Mouse (Mus musculus): ENCODE measurements at regions not wholly inside any gene's neighbourhood (a gene's known extent, or its start where the extent isn't known, plus 50 kb on each side); places are given as distances from the start of the nearest gene placed in this dataset.

DNA sequence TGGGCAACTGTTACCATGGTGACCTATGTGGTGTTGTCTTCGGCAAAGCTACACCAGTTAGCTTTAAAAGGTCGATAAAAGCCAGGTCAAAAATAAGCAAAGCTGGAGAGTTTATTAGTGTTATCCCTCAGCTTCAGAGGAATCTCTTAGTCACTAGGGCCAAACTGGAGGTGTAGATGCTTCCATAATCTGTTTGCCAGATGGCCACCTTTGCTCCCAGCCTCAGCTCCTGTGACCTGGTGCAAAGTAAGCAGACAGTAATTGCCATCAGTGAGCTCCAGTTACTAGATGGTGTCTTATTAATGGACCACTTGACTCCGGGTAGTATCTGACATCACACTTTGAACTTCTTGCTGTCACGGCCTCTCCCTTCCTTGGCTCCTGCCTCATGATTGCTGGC, 245.3 kb downstream of the Gm45692 start:
- Histone ChIP-seq H3K36me3 (no peaks in the 10 kb centered on the region), H3K27me3 (no peaks in the 10 kb centered on the region)

DNA sequence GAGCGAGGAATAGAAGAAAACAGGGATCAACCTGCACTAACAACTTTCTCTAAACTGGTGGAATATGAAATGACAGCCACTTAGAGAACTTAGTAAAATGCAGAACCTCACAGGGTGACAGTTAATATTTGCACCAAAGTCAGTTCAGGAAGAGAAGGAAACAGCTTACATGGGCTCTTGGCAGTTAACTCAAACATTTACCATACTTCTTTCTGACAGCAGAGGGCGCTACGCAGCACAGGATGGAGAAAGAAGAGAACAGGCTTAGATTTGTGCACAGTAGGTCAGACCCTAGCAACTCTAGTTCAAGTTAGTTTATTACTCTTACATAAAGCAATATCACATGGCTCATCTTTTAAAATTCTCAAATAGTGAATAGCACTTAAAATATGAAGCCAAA, 261.3 kb downstream of the Gm45692 start:
- Histone ChIP-seq H3K9ac (no peak overlapping the region), H3K4me2 (no peak overlapping the region), H3K9me3 (replicated peaks) (peaks cover 2% of the 10 kb centered on the region; the same call in 1 of the 2 replicates), H3K36me3 (no peaks in the 10 kb centered on the region), H3K27me3 (no peaks in the 10 kb centered on the region), H3K4me3 (replicated peaks) (no peak overlapping the region), H3K27ac (no peak overlapping the region), H3K4me1 (peaks cover 27% of the 10 kb centered on the region)
- no peak for ATAC-seq (replicated peaks; ENCODE audit: low FRiP score)
- 35% methylated on average over 3 of the region's 3 CpGs for whole genome bisulfite sequencing

More for the DNA sequence above, 245.3 kb downstream of the Gm45692 start:
- Histone ChIP-seq H3K4me2 (no peak overlapping the region), H3K4me3 (replicated peaks) (no peak overlapping the region), H3K9me3 (replicated peaks) (no peaks in the 10 kb centered on the region), H3K9ac (no peak overlapping the region), H3K4me1 (no peaks in the 10 kb centered on the region; the same call in 1 of the 2 replicates), H3K27ac (no peak overlapping the region)
- 29% methylated on average over 4 of the region's 4 CpGs for WGBS
- 0 out of 2 replicates have a peak, but pooled peaks have one; percentile 58 for ATAC-seq (replicated peaks; ENCODE audit: low FRiP score)

DNA sequence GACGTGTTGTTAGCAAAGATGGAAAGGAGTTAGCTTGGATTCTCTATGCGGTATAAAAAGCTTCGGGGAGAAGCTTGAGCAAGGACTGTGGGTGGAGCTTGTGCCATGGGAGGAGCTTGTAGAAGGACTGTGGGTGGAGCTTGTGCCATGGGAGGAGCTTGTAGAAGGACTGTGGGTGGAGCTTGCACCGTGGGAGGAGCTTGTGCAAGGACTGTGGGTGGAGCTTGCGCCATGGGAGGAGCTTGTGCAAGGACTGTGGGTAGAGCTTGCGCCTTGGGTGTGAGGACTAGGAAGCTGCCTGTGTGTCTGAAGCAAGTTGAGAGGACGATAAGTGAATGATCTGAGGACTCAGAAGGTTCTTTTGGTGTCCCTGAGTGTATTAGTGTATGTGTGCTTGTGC, 263.1 kb downstream of the Gm45692 start:
- ATAC-seq (replicated peaks; ENCODE audit: low FRiP score) = no peak
- Histone ChIP-seq H3K9me3 (replicated peaks) (peaks cover 2% of the 10 kb centered on the region; the same call in 1 of the 2 replicates), H3K36me3 (no peaks in the 10 kb centered on the region), H3K9ac (no peak overlapping the region), H3K4me3 (replicated peaks) (no peak overlapping the region), H3K4me2 (no peak overlapping the region), H3K27ac (no peak overlapping the region), H3K4me1 (peaks cover 29% of the 10 kb centered on the region), H3K27me3 (no peaks in the 10 kb centered on the region)
- WGBS = 86% methylated on average over 7 of the region's 7 CpGs

DNA sequence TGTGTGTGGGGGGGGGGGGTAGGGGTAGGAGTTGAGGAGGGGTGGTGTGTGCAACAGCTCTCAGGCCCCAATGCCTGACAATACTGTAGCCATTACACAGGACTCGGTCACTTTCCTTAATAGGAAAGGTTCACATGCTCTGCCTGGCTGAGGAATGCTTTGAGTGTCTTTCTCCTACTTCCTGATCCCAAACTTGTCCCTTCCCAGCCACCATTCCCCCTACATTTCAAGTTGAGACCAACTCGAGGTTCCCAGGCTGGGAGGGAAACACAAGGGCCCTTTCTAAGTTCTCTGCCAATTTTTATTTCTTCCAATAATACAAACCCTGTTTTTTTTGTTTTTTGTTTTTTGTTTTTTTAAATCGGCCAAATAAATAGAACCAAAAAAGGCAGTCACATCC, 264.6 kb downstream of the Gm45692 start:
- no peak overlapping the region for H3K4me2 ChIP-seq
- H3K36me3 ChIP-seq = no peaks in the 10 kb centered on the region
- H3K27me3 ChIP-seq = no peaks in the 10 kb centered on the region
- WGBS = 29% methylated on average over 3 of the region's 3 CpGs
- H3K4me3 ChIP-seq (replicated peaks) = no peak overlapping the region
- H3K9ac ChIP-seq = no peak overlapping the region
- peak overlapping the region; percentile 86 for H3K27ac ChIP-seq
- no peak for ATAC-seq (replicated peaks; ENCODE audit: low FRiP score)
- H3K4me1 ChIP-seq = peaks cover 29% of the 10 kb centered on the region
- no peaks in the 10 kb centered on the region for H3K9me3 ChIP-seq (replicated peaks)

DNA sequence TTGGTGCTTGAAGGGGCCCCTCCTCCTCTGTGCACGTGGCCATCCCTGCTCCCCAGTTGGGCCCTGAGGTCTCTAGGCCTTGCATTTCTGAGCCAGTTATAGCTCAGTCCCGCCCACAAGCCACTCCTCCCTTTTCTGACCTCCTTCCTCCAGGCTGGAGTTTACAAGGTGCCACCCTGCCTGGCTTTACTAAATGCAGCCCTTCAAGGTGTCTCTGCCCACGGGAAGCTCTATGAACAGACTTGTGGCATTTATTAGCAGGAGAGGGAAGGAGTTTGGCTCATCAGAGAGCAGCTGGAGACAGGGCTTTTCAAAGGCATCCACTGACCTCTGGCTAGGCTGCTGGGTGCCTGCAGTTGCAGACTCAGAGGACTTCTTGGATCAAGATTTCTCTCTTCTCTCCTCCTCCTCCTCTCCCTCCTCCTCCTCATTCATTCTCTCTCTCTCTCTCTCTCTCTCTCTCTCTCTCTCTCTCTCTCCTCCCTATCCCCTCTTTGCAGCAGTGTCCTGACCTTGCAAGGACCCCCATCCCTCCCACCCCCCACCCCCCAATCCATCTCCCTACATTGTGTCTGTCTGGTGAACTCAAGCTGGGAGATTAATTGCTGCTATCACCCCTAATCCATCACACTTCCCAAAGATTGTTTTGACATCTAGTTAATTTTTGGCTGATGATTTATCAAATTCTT, 265.1 kb downstream of the Gm45692 start:
- no peaks in the 10 kb centered on the region for H3K27me3 ChIP-seq
- no peak overlapping the region for H3K9ac ChIP-seq
- H3K36me3 ChIP-seq = no peaks in the 10 kb centered on the region
- H3K27ac ChIP-seq = peak overlapping the region; percentile 86
- no peaks in the 10 kb centered on the region for H3K9me3 ChIP-seq (replicated peaks)
- 0 out of 2 replicates have a peak overlapping the region, but pooled peaks have one; percentile 24 for H3K4me2 ChIP-seq
- H3K4me3 ChIP-seq (replicated peaks) = no peak overlapping the region
- peaks cover 29% of the 10 kb centered on the region for H3K4me1 ChIP-seq
- ATAC-seq (replicated peaks; ENCODE audit: low FRiP score) = peak; percentile 91
- 7% methylated on average over 3 of the region's 3 CpGs for WGBS

DNA sequence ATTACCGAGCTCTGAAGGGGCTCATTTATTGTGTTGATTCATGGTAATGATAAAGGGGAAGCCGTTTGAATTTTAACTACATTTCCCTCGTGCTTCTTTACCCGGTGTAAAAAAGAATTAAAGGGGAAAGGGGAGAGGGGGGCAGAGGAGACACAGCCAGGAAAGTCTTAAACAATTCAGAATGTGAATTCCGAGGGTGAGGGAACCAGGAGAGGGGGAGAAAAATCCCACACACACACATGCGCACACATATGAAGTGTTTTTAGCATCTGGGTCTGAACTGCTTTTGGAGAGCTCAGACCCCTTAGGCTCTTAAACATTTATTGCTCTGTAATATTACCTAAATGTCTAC, 265.6 kb downstream of the Gm45692 start:
- Histone ChIP-seq H3K27me3 (no peaks in the 10 kb centered on the region), H3K36me3 (no peaks in the 10 kb centered on the region), H3K9ac (no peak overlapping the region), H3K4me3 (replicated peaks) (no peak overlapping the region), H3K4me1 (peaks cover 29% of the 10 kb centered on the region), H3K9me3 (replicated peaks) (no peaks in the 10 kb centered on the region), H3K4me2 (no peak overlapping the region), H3K27ac (peak overlapping the region; percentile 64; the same call in 1 of the 2 replicates)
- peak; percentile 38; the same call in 1 of the 2 replicates for ATAC-seq (replicated peaks; ENCODE audit: low FRiP score)
- WGBS = 12% methylated on average over 6 of the region's 6 CpGs

DNA sequence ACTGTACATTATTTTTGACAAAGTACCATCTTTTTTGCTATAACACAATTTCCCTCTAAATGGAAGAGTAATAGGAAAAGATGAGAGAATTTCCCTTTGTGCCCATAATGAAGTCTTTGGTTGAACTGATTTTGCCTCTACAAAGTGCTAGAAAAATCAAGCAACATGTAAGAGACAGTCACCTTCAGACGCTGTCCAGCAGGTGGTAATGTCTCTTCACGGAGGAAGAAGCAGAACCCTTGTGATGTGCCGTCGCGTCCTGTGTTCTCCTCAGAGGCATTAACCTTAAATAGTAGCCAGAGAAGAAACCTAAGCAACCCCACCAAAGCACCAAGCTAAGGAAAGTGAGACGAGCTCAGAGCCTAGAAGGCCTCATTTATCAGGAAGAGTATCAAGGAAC, 275.7 kb downstream of the Gm45692 start:
- WGBS = 54% methylated on average over 6 of the region's 6 CpGs

DNA sequence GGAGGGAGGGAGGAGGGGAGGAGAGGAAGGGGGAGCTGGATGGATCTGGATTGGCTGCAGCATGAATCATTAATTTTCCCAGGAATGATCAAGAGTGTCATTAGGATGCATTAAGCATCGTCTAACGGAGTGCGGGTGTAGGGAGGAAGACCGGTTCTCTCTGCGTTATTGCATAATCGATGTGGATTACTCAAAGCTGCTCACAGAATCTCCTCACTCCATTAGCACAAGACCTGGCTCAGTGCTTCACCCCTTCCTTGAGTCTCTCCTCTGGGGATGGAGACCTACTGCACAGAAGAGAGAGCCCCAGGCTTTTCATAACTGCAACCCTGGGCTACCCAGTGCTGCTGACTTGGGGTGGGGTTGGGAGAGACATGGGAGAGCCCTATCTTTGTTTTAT, 300.7 kb downstream of the Gm45692 start:
- Histone ChIP-seq H3K4me3 (replicated peaks) (no peak overlapping the region), H3K27ac (no peak overlapping the region), H3K36me3 (no peaks in the 10 kb centered on the region), H3K4me1 (no peaks in the 10 kb centered on the region), H3K27me3 (no peaks in the 10 kb centered on the region), H3K4me2 (no peak overlapping the region), H3K9me3 (replicated peaks) (no peaks in the 10 kb centered on the region), H3K9ac (no peak overlapping the region)
- ATAC-seq (replicated peaks; ENCODE audit: low FRiP score) = no peak
- 58% methylated on average over 6 of the region's 6 CpGs for WGBS

More for the DNA sequence above, 275.7 kb downstream of the Gm45692 start:
- Histone ChIP-seq H3K4me1 (no peaks in the 10 kb centered on the region), H3K27ac (no peak overlapping the region), H3K4me3 (replicated peaks) (no peak overlapping the region), H3K27me3 (no peaks in the 10 kb centered on the region), H3K4me2 (no peak overlapping the region), H3K9ac (no peak overlapping the region), H3K36me3 (no peaks in the 10 kb centered on the region), H3K9me3 (replicated peaks) (0 out of 2 replicates have a peak, but pooled peaks cover 4% of the 10 kb centered on the region)
- ATAC-seq (replicated peaks; ENCODE audit: low FRiP score) = no peak

DNA sequence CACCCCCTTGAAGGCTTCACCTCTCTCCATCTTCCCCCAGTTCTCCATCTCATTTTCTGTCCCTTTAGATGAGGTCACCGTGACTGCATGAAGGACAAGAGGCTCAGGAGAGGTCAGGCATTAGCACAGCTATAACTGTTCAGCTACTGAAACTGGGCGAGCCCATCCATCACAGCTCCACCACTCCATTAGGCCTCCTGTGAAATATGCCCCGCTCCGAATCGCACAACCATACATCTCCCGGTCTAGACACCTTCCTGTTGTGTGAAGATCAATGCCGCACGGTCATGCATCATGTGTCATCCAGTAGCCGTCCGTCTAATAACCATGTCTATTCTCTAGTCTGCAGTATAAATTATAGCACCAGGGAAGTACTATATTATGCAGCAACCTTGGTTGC, 301.2 kb downstream of the Gm45692 start:
- H3K9ac ChIP-seq = no peak overlapping the region
- H3K4me3 ChIP-seq (replicated peaks) = no peak overlapping the region
- WGBS = 24% methylated on average over 10 of the region's 10 CpGs
- H3K4me1 ChIP-seq = no peaks in the 10 kb centered on the region
- no peak overlapping the region for H3K4me2 ChIP-seq
- H3K27ac ChIP-seq = no peak overlapping the region
- ATAC-seq (replicated peaks; ENCODE audit: low FRiP score) = no peak
- H3K27me3 ChIP-seq = no peaks in the 10 kb centered on the region
- H3K36me3 ChIP-seq = no peaks in the 10 kb centered on the region
- H3K9me3 ChIP-seq (replicated peaks) = no peaks in the 10 kb centered on the region

DNA sequence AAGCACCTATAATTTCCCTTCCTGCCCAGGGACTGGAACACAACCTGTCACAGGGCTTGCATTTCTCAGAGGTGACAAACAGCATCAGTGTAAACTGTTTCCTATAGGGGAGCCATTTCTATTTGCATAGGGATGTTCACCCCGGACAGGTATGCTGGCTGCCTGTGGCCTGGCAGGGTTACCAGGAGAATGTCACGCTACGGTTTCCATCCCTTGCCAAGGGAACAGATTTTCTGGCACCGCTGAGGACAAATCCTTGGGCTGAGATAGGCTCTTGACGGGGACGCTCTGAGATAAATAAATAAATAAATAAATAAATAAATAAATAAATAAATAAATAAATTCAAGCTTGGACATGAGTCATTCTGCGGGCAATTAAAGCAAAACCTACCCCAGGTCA, 308.0 kb downstream of the Gm45692 start:
- no peak overlapping the region for H3K4me3 ChIP-seq (replicated peaks)
- WGBS = 94% methylated on average over 7 of the region's 7 CpGs
- no peak for ATAC-seq (replicated peaks; ENCODE audit: low FRiP score)
- H3K27ac ChIP-seq = no peak overlapping the region
- H3K4me2 ChIP-seq = no peak overlapping the region
- no peaks in the 10 kb centered on the region for H3K36me3 ChIP-seq
- H3K4me1 ChIP-seq = no peaks in the 10 kb centered on the region
- no peaks in the 10 kb centered on the region for H3K27me3 ChIP-seq
- H3K9ac ChIP-seq = no peak overlapping the region
- no peaks in the 10 kb centered on the region for H3K9me3 ChIP-seq (replicated peaks)

DNA sequence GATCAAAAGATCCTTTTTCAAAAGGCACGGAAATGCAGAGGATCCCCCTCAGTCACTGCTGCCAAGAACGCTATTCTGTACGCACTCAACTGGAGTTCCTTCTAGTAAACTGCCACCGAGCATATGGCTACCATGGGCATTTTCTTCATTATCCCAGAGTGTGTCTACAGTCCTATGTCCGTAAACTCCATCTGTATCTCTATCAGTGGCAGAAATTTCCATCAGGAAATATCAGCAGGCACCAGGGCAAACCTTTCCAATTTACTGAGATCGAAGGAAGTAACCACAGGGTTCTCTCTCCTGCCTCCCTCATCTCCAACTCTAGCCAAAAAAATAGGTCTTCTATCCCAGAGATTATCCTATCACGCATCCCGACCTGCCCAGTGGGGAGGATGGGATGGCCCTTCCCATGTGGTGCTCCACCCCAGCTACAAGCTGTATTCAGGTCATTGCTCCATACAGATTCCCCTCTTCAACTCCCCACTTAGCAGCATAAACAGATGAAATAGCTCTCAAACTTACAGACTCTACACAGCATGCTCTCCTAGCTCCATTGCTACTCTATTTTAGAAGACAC, 310.5 kb downstream of the Gm45692 start:
- no peak for ATAC-seq (replicated peaks; ENCODE audit: low FRiP score)
- no peaks in the 10 kb centered on the region for H3K9me3 ChIP-seq (replicated peaks)
- no peak overlapping the region for H3K4me2 ChIP-seq
- 88% methylated on average over 8 of the region's 8 CpGs for WGBS
- H3K36me3 ChIP-seq = no peaks in the 10 kb centered on the region
- H3K4me3 ChIP-seq (replicated peaks) = no peak overlapping the region
- no peak overlapping the region for H3K27ac ChIP-seq
- no peaks in the 10 kb centered on the region for H3K4me1 ChIP-seq
- no peak overlapping the region for H3K9ac ChIP-seq
- no peaks in the 10 kb centered on the region for H3K27me3 ChIP-seq

DNA sequence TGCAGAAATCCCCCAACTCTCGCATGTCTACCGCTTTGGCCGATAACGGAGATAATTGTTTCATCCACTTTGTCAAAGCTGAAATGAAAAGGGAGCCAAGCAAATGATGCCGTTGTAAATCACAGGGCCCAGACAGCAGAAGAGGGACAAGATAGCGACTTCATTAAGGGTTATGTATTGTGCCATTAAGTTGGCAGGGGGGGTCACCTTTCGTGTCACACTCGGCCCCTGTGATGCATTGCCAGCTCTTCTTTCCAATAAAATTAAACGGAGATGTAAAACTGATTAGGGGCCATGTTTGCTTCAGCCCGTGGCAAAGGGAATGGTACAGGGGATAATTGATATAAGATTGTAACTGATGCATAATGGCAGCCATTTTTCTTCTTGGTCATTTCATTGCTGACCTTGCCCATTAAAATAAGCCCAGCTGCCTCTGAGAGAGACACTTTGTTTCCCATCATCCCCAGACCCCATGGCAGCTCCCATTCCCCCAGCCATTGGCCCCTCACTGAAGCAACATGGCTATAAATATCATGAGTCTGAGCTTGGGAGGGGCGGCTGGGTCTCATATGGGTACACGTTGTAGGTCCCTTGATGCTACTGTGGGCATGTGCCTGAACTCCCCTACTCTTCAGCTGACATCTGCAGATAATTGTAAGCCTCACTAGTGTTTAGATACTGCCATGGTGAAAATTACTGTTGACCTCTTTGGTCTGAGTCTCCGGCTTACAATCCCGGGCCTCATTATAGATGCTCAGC, 313.0 kb downstream of the Gm45692 start:
- no peak overlapping the region for H3K4me2 ChIP-seq
- H3K4me3 ChIP-seq (replicated peaks) = no peak overlapping the region
- no peak overlapping the region for H3K27ac ChIP-seq
- no peak overlapping the region for H3K9ac ChIP-seq
- no peaks in the 10 kb centered on the region for H3K36me3 ChIP-seq
- H3K9me3 ChIP-seq (replicated peaks) = no peaks in the 10 kb centered on the region
- no peak for ATAC-seq (replicated peaks; ENCODE audit: low FRiP score)
- WGBS = 59% methylated on average over 14 of the region's 14 CpGs
- no peaks in the 10 kb centered on the region for H3K27me3 ChIP-seq
- no peaks in the 10 kb centered on the region for H3K4me1 ChIP-seq

Data from kidney, embryonic 15.5 days (tissue).